Mouse (Mus musculus) heart, embryonic 11.5 days (tissue): ENCODE data around the gene Vax2. TPM values are rescaled to one million over a fixed set of nuclear protein-coding genes. Genes with fewer than 3 reads are reported as not detected.

Experiments used
- ATAC-seq: fragments of 200-750 bp; cut with Nextera tagmentation; replicated peaks from 2 replicates; pipeline ENCODE4 v1.8.0; 2017; ENCODE audit warnings: moderate library complexity; ENCODE audit not compliant: insufficient number of reproducible peaks, low FRiP score, low TSS enrichment
- H3K27ac ChIP-seq: fragments of 300-500 bp; sonication (generic); 2 replicates; pipeline ENCODE4 v1.5.1; 2014; ENCODE audit warnings: mild to moderate bottlenecking, low read depth, low read length
- H3K27me3 ChIP-seq: fragments of 300-500 bp; sonication (generic); 2 replicates; pipeline ENCODE4 v1.6.1; 2014; ENCODE audit warnings: mild to moderate bottlenecking, low read length, mixed read lengths; ENCODE audit not compliant: control insufficient read depth, insufficient read depth
- H3K36me3 ChIP-seq: fragments of 300-500 bp; sonication (generic); 2 replicates; pipeline ENCODE4 v1.6.1; 2014; ENCODE audit warnings: mild to moderate bottlenecking, low read length, moderate library complexity, mixed read lengths; ENCODE audit not compliant: control insufficient read depth, insufficient read depth
- H3K4me1 ChIP-seq: fragments of 300-500 bp; sonication (generic); 2 replicates; pipeline ENCODE4 v1.6.1; 2014; ENCODE audit warnings: low read length; ENCODE audit not compliant: control insufficient read depth, insufficient read depth
- H3K4me2 ChIP-seq: fragments of 300-500 bp; sonication (generic); 2 replicates; pipeline ENCODE4 v1.6.1; 2014; ENCODE audit warnings: mild to moderate bottlenecking, moderate library complexity
- H3K4me3 ChIP-seq: fragments of 300-500 bp; sonication (generic); 2 replicates; pipeline ENCODE4 v1.5.1; 2014; ENCODE audit warnings: low read depth, low read length
- H3K9ac ChIP-seq: fragments of 300-500 bp; sonication (generic); 2 replicates; pipeline ENCODE4 v1.6.1; 2014; ENCODE audit warnings: mild to moderate bottlenecking, low read depth, low read length, moderate library complexity
- H3K9me3 ChIP-seq: fragments of 300-500 bp; sonication (generic); replicated peaks from 2 replicates; pipeline ENCODE4 v1.6.1; 2016; ENCODE audit warnings: low read length; ENCODE audit not compliant: control insufficient read depth
- WGBS: fragments of 180-500 bp; shearing (Covaris S2); extraction: QIAGEN DNeasy Blood & Tissue Kit; methylation state at CpG from one replicate; pipeline ENCODE4 v1.1.7; 2014; ENCODE audit not compliant: insufficient replicate concordance; 5-methylcytosine and 5-hydroxymethylcytosine counted together
- polyA plus RNA-seq: library from polyadenylated mRNA; unstranded; fragments of >200 nt; fragmentation: Nextera tagmentation; extraction: Ambion mirVana; gene quantifications from 2 replicates; pipeline ENCODE4 v1.2.1, GENCODE M21; 2014

Gene Vax2
- polyA plus RNA-seq, 1 experiment from 2014 or later = not detected

DNA sequence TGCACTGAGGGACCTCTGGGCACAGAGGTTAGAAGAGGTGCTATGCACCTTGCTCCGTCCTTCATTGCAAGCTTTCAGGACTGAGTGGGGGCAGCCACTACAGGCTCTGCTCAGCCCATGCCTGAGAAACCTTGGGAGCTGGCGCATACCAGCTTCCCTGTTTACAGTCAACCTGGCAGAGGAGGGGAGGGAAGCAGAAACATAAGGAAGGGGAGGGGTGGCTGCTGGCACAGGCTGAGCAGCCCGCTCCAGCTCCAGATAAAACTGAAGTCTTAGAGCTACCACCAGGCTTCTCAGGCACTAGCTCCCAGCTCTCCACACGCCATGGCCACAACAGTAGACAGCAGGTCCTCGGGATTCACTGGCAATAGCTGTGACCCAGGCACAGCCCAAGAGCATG is 31.7 kb downstream of the Vax2 start, which contains the start of gene Atp6v1b1:
Atp6v1b1 (plus strand) TSS at position 230 of the 400 bp plus-strand sequence.
- no peak within 1 kb of the TSS for H3K9ac ChIP-seq
- H3K4me1 ChIP-seq = no peaks in the 10 kb centered on the region
- no peak within 1 kb of the TSS for H3K27ac ChIP-seq
- H3K9me3 ChIP-seq = peaks cover 3% of the 10 kb centered on the region; the same call in 1 of the 2 replicates
- WGBS = 51% methylated on average over 5 of the region's 5 CpGs
- no peaks in the 10 kb centered on the region for H3K36me3 ChIP-seq
- no peak within 1 kb of the TSS for H3K4me3 ChIP-seq
- no peak for ATAC-seq
- H3K4me2 ChIP-seq = no peak within 1 kb of the TSS
- H3K27me3 ChIP-seq = peaks cover 37% of the 10 kb centered on the region

DNA sequence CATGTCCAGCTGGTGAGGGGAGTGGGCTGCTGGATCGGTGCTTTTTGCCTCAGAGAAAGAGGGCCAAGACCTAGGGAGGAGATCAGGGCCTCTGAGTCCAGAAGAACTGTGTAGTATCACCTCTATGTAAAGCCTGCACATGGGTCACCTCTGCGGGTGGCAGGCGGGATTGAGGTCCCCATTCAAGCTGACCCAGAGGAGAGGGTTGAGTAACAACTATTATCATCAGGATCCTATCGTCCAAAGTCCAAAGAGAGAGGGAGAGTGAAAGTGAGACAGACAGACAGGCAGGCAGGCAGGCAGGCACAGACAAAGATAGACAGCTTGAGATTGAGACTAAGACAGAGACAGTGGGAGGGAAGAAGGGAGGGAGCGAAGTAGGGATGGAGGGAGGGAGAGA is 32.1 kb downstream of the Vax2 start:
- Histone ChIP-seq H3K4me2 (no peak overlapping the region), H3K27ac (no peak overlapping the region), H3K9ac (no peak overlapping the region), H3K4me3 (no peak overlapping the region), H3K9me3 (peaks cover 3% of the 10 kb centered on the region; the same call in 1 of the 2 replicates), H3K4me1 (no peaks in the 10 kb centered on the region), H3K27me3 (peaks cover 37% of the 10 kb centered on the region), H3K36me3 (no peaks in the 10 kb centered on the region)
- no peak for ATAC-seq
- 59% methylated on average over 5 of the region's 5 CpGs for WGBS

DNA sequence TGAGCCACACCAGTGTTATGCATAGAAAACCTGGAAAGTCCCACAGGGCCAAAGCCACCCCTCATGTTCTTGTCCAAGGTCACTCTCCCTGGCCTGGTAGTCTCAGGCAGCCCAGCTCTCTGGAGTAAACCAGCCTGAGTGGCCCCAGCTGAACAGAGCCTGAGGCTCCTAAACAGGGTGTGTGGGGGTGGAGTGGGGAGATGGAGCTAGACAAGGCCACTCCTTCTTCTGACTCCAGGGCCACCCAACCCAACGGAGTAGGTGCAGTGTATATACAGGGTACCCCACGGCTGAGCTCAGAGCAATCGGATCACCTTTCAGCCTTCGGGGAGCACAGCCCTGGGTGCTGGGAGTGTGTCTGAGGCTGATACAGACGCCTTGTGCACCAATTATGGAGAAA is 33.1 kb downstream of the Vax2 start:
- WGBS = 63% methylated on average over 5 of the region's 5 CpGs
- Histone ChIP-seq H3K36me3 (no peaks in the 10 kb centered on the region), H3K4me2 (no peak overlapping the region), H3K4me3 (no peak overlapping the region), H3K4me1 (no peaks in the 10 kb centered on the region), H3K9ac (no peak overlapping the region), H3K9me3 (peaks cover 3% of the 10 kb centered on the region; the same call in 1 of the 2 replicates), H3K27ac (no peak overlapping the region), H3K27me3 (peaks cover 39% of the 10 kb centered on the region)
- ATAC-seq = no peak

DNA sequence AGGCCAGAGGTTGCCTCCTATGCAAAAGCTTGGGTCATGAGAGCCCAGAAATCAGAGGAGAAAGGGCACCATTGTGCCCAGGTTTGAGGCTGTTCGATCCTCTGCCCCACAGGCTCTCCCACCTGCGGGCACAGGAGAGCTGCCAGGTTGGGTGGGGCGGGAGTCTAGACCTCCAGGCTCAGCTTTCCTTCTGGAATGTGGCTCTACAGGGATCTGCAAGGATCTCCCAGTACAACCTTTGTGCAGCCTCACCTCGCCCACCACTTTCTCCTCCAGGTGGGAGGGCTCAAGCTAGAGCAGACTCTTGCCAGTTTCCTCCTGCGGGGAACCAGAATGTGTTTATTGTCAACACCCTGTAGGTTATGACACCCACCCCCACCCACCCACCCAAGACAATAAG is 33.5 kb downstream of the Vax2 start:
- peaks cover 41% of the 10 kb centered on the region for H3K27me3 ChIP-seq

DNA sequence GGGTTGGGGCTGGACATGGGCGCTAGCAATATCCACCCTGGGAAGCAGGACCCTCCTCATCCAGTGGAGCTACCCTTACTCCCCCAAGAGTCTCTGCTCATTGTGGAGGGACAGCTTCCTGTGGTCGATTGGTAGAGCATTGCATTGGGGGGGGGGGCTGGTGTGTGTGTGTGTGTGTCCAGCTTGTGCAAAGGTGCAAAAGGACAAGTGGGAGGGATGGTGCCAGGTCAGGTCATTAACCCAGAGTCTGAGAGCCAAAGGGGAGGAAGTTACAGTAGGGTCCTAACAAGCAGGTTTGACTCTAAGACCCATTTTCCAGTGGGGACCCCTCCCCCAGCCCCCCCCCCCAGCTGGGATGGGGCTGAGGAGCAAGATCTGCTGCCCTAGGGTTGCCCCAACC is 34.4 kb downstream of the Vax2 start:
- no peak for ATAC-seq
- 65% methylated on average over 2 of the region's 2 CpGs for WGBS
- Histone ChIP-seq H3K27me3 (peaks cover 43% of the 10 kb centered on the region), H3K4me2 (no peak overlapping the region), H3K4me1 (no peaks in the 10 kb centered on the region), H3K4me3 (no peak overlapping the region), H3K9ac (no peak overlapping the region), H3K9me3 (no peaks in the 10 kb centered on the region), H3K36me3 (no peaks in the 10 kb centered on the region), H3K27ac (no peak overlapping the region)

More for the DNA sequence above, 33.5 kb downstream of the Vax2 start:
- no peak overlapping the region for H3K4me3 ChIP-seq
- 65% methylated on average over 5 of the region's 5 CpGs for WGBS
- no peak overlapping the region for H3K27ac ChIP-seq
- H3K9me3 ChIP-seq = peaks cover 3% of the 10 kb centered on the region; the same call in 1 of the 2 replicates
- H3K9ac ChIP-seq = no peak overlapping the region
- ATAC-seq = no peak
- no peak overlapping the region for H3K4me2 ChIP-seq
- H3K4me1 ChIP-seq = no peaks in the 10 kb centered on the region
- no peaks in the 10 kb centered on the region for H3K36me3 ChIP-seq

DNA sequence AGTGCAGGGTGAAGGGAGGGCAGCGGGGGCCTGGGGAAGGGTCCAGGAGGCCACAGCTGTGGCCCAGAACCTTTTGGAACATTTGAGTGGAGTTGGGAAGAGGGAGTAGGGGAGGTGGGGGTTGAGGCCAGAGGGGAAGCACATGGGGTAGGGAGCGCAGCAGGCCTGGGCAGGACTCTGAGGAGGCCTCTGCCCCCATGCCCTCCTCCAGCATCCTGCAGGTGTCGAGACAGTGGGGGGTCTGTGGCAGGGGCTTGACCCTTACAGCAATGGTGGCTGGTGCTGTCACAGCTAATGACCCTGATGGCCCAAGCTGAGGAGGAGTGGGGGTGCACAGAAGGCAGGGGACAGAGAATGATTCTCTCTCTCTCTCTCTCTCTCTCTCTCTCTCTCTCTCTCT is 38.2 kb downstream of the Vax2 start:
- no peak for ATAC-seq
- H3K9ac ChIP-seq = no peak overlapping the region
- H3K4me2 ChIP-seq = no peak overlapping the region
- H3K27me3 ChIP-seq = peaks cover 60% of the 10 kb centered on the region
- no peaks in the 10 kb centered on the region for H3K9me3 ChIP-seq
- 57% methylated on average over 3 of the region's 3 CpGs for WGBS
- H3K4me1 ChIP-seq = no peaks in the 10 kb centered on the region
- H3K4me3 ChIP-seq = no peak overlapping the region
- H3K36me3 ChIP-seq = no peaks in the 10 kb centered on the region
- no peak overlapping the region for H3K27ac ChIP-seq

DNA sequence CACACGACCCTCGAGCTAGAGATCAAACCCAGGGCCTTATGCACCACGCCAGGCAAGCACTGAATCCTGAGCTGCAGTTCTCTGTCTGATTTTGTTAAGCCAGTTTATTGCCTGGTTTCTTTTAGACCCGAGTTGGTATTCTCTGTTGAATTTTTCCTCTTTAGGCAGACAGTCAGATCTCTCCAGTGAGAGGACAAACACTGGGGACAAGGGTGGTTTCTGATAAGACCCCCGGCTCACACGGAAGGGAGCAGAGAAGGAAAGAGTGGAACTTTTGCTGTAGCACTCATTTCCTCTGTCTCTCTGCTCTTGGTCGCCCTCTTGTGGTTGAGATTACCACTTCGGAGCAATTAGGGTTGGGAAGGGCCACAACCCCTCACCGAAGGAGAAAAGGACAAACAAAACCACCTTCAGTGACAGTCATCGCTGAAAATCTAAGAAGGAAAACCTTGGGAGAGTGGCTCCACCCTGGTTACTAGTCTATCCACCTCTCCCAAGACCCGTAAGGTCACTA is 39.2 kb downstream of the Vax2 start:
- peak overlapping the region; percentile 48; the same call in 1 of the 2 replicates for H3K9ac ChIP-seq
- H3K4me1 ChIP-seq = no peaks in the 10 kb centered on the region
- no peak overlapping the region for H3K27ac ChIP-seq
- WGBS = 11% methylated on average over 11 of the region's 11 CpGs
- peak overlapping the region; percentile 45 for H3K4me2 ChIP-seq
- no peaks in the 10 kb centered on the region for H3K9me3 ChIP-seq
- H3K36me3 ChIP-seq = no peaks in the 10 kb centered on the region
- H3K27me3 ChIP-seq = peaks cover 61% of the 10 kb centered on the region
- H3K4me3 ChIP-seq = no peak overlapping the region
- ATAC-seq = no peak

DNA sequence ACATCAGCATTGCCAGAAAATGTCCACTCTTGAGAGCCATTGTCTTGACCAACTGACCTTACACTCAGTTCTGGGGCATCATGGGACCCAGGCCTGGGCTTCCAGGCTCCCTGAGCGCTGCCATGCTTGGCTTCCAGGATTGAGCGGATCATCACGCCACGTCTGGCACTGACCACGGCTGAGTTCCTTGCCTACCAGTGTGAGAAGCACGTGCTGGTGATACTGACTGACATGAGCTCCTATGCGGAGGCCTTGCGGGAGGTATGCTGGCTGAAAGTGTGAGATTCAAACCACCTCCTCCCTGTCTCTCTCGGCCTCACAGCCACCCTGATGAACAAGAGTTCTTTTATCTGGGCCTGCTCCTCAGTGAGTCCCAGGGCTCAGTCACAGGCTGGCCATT is 45.0 kb downstream of the Vax2 start:
- Histone ChIP-seq H3K36me3 (no peaks in the 10 kb centered on the region), H3K4me1 (no peaks in the 10 kb centered on the region), H3K9ac (no peak overlapping the region), H3K27ac (no peak overlapping the region), H3K9me3 (no peaks in the 10 kb centered on the region), H3K27me3 (peaks cover 70% of the 10 kb centered on the region), H3K4me2 (no peak overlapping the region), H3K4me3 (no peak overlapping the region)
- 59% methylated on average over 9 of the region's 9 CpGs for WGBS
- no peak for ATAC-seq

DNA sequence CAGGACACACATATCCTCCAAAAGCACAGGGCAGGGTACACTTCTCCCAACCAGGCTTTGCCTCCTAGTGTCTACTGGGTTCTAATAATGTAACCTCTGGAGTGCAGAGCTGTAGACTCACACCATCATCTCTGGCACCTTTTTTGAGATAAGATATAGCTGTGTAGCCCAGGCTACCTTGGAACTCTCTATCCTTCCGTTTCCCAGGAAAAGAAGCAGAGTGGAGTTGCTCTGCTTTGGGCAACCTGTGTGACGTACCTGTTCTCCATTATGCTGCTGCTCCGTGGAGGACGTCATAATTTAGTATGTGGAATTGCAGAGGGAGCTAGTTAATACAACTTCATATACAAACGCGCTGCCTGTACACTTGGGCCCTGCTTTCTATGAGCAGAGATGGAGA is 51.3 kb downstream of the Vax2 start, which contains the start of gene Ankrd53:
Ankrd53 (plus strand) TSS at position 301 of the 400 bp plus-strand sequence.
- peak within 1 kb of the TSS; percentile 77 for H3K4me2 ChIP-seq
- no peaks in the 10 kb centered on the region for H3K36me3 ChIP-seq
- no peaks in the 10 kb centered on the region for H3K9me3 ChIP-seq
- ATAC-seq = no peak
- peak within 1 kb of the TSS; percentile 49; the same call in 1 of the 2 replicates for H3K9ac ChIP-seq
- peaks cover 7% of the 10 kb centered on the region for H3K4me1 ChIP-seq
- peak within 1 kb of the TSS; percentile 47 for H3K4me3 ChIP-seq
- H3K27me3 ChIP-seq = peaks cover 57% of the 10 kb centered on the region
- H3K27ac ChIP-seq = no peak within 1 kb of the TSS
- WGBS = 23% methylated on average over 6 of the region's 6 CpGs
